In genomic region chr2:164426952-164427351, GRCm38 (mm10) we compare ENCODE assay signal across 24 mouse cellular contexts. TPM values are rescaled to one million over a fixed set of nuclear protein-coding genes. Genes with fewer than 3 reads are reported as not detected.
"Had no signal": no experiment of that assay in that cellular context is flagged by ENCODE, and none has a peak within 500 bp of the region (broad histone marks: within the 10 kb centered on the region; RNA-seq: fewer than 3 reads in every experiment).

No protein-coding gene starts in this region.

- DNase-seq: lung, adult 18-20 months; lung, embryonic 14.5 days; lung, postnatal 10 days; lung, postnatal 4 days; midbrain, embryonic 14.5 days; right cerebral cortex, adult 18-20 months; right cerebral cortex, postnatal 25 days; right cerebral cortex, postnatal 4 days; thymus, postnatal 25 days; thymus, postnatal 4 days had no signal

- H3K9ac ChIP-seq: liver, embryonic 12.5 days; liver, embryonic 14.5 days; lung, embryonic 14.5 days; midbrain, embryonic 12.5 days; neural tube, embryonic 13.5 days; neural tube, embryonic 15.5 days; stomach, embryonic 15.5 days had no signal

- H3K4me3 ChIP-seq: liver, embryonic 12.5 days; midbrain, embryonic 10.5 days; midbrain, embryonic 12.5 days; myocyte; neural tube, embryonic 13.5 days; neural tube, embryonic 15.5 days; stomach, embryonic 15.5 days had no signal

- H3K4me1 ChIP-seq: neural tube, embryonic 13.5 days had no signal

- H3K36me3 ChIP-seq: midbrain, embryonic 12.5 days; neural tube, embryonic 13.5 days; neural tube, embryonic 15.5 days had no signal

- ATAC-seq: liver, embryonic 12.5 days; midbrain, embryonic 16.5 days had no signal

- H3K4me2 ChIP-seq: liver, embryonic 12.5 days; lung, embryonic 14.5 days; midbrain, embryonic 12.5 days; neural tube, embryonic 13.5 days; neural tube, embryonic 15.5 days; stomach, embryonic 15.5 days had no signal

- H3K9me3 ChIP-seq: liver, embryonic 12.5 days; midbrain, embryonic 10.5 days; neural tube, embryonic 13.5 days; neural tube, embryonic 15.5 days; stomach, embryonic 15.5 days had no signal

- H3K27me3 ChIP-seq: neural tube, embryonic 15.5 days; stomach, embryonic 15.5 days had no signal

- H3K27ac ChIP-seq: liver, embryonic 12.5 days; liver, embryonic 14.5 days; midbrain, embryonic 10.5 days; midbrain, embryonic 12.5 days; neural tube, embryonic 13.5 days; neural tube, embryonic 15.5 days; stomach, embryonic 15.5 days; stomach, postnatal 0 days had no signal

RNA-seq across cellular contexts. Expression of gene Matn4, which starts 22.0 kb away (rescaled TPM):
- total RNA-seq: megakaryocyte, adult 5-6 weeks had no signal
- polyA plus RNA-seq: midbrain, embryonic 10.5 days; midbrain, embryonic 14.5 days had no signal

RNA-seq across cellular contexts. Expression of gene Rbpjl, which starts 24.0 kb away (rescaled TPM):
- total RNA-seq: megakaryocyte, adult 5-6 weeks; megakaryocyte-erythroid progenitor cell, adult 5-6 weeks had no signal
- polyA plus RNA-seq: liver, embryonic 12.5 days; midbrain, embryonic 10.5 days; midbrain, embryonic 14.5 days; neural tube, embryonic 11.5 days; thymus, postnatal 0 days had no signal

RNA-seq across cellular contexts. Expression of gene Gm20458, which starts 33.8 kb away (rescaled TPM):
- total RNA-seq: megakaryocyte, adult 5-6 weeks; megakaryocyte-erythroid progenitor cell, adult 5-6 weeks had no signal
